Mouse (Mus musculus) liver, adult 10 weeks (tissue): ENCODE data around the gene Gm10518. TPM values are rescaled to one million over a fixed set of nuclear protein-coding genes. Genes with fewer than 3 reads are reported as not detected.

Experiments
- polyA plus RNA-seq: library from polyadenylated mRNA; stranded (reverse); fragments of 350-450 nt; fragmentation: Illumina TruSeq; extraction: RNeasy Lipid Tissue Mini Kit (QIAGEN cat#74804); gene quantifications from one replicate; pipeline ENCODE4 v1.2.3, GENCODE M21; 2014; ENCODE audit warnings: low read depth, low replicate concordance

Gene Gm10518
- not detected for polyA plus RNA-seq

GRCm38 (mm10) chr1:179802610-179803512 lies at the start of gene Gm10518:
Gene Gm10518 (plus strand): TSS chr1:179803376.

GRCm38 (mm10) chr1:179803513-179804139 lies 450 bp downstream of the Gm10518 start, which contains the start of gene Ahctf1:
Gene Ahctf1 (minus strand): TSS chr1:179803680.

Other genes starting within 250 kb of the Gm10518 start
- 9.2 TPM for gene Sccpdh, start 135.2 kb upstream of the Gm10518 start, polyA plus RNA-seq
- not detected for gene Kif28, start 58.1 kb upstream of the Gm10518 start, polyA plus RNA-seq
- 73.3 TPM for gene Ahctf1, start 304 bp downstream of the Gm10518 start, polyA plus RNA-seq
- 22.6 TPM for gene Cdc42bpa, start 157.1 kb downstream of the Gm10518 start, polyA plus RNA-seq